Mouse (Mus musculus) forebrain, embryonic 11.5 days (tissue): ENCODE measurements at regions not wholly inside any gene's neighbourhood (a gene's known extent, or its start where the extent isn't known, plus 50 kb on each side); places are given as distances from the start of the nearest gene placed in this dataset.

ENCODE experiments used
- ATAC-seq: fragments of 200-750 bp; cut with Nextera tagmentation; replicated peaks from 2 replicates; pipeline ENCODE4 v1.8.0; 2017; ENCODE audit warnings: moderate TSS enrichment; ENCODE audit not compliant: low FRiP score
- DNase-seq: peaks from one replicate; pipeline ENCODE4 v3.0.0-alpha.2; 2017; ENCODE audit warnings: low spot score
- H3K27ac ChIP-seq: fragments of 300-500 bp; sonication (generic); 2 replicates; pipeline ENCODE4 v1.5.1; 2014; ENCODE audit warnings: low read depth, low read length
- H3K27me3 ChIP-seq: fragments of 300-500 bp; sonication (generic); 2 replicates; pipeline ENCODE4 v1.6.1; 2014; ENCODE audit warnings: mild to moderate bottlenecking, low read length, mixed read lengths; ENCODE audit not compliant: control insufficient read depth, insufficient read depth
- H3K36me3 ChIP-seq: fragments of 300-500 bp; sonication (generic); 2 replicates; pipeline ENCODE4 v1.6.1; 2014; ENCODE audit warnings: mild to moderate bottlenecking, low read length, moderate library complexity, mixed read lengths; ENCODE audit not compliant: control insufficient read depth, insufficient read depth
- H3K4me1 ChIP-seq: fragments of 300-500 bp; sonication (generic); replicated peaks from 2 replicates; pipeline ENCODE4 v1.6.1; 2014; ENCODE audit warnings: low read length, mixed read lengths; ENCODE audit not compliant: control insufficient read depth, insufficient read depth
- H3K4me2 ChIP-seq: fragments of 300-500 bp; sonication (generic); 2 replicates; pipeline ENCODE4 v1.6.1; 2014; ENCODE audit warnings: low read depth, mild to moderate bottlenecking, low read length, moderate library complexity, mixed read lengths; ENCODE audit not compliant: severe bottlenecking
- H3K4me3 ChIP-seq: fragments of 300-500 bp; sonication (generic); 2 replicates; pipeline ENCODE4 v1.5.1; 2014; ENCODE audit warnings: low read depth, low read length
- H3K9ac ChIP-seq: fragments of 300-500 bp; sonication (generic); 2 replicates; pipeline ENCODE4 v1.6.1; 2014; ENCODE audit warnings: low read length
- H3K9me3 ChIP-seq: fragments of 300-500 bp; sonication (generic); 2 replicates; pipeline ENCODE4 v1.6.1; 2016; ENCODE audit warnings: low read length, mixed read lengths; ENCODE audit not compliant: control insufficient read depth
- WGBS: fragments of 180-500 bp; shearing (Covaris S2); extraction: QIAGEN DNeasy Blood & Tissue Kit; methylation state at CpG from one replicate; pipeline ENCODE4 v1.1.7; 2014; 5-methylcytosine and 5-hydroxymethylcytosine counted together

DNA sequence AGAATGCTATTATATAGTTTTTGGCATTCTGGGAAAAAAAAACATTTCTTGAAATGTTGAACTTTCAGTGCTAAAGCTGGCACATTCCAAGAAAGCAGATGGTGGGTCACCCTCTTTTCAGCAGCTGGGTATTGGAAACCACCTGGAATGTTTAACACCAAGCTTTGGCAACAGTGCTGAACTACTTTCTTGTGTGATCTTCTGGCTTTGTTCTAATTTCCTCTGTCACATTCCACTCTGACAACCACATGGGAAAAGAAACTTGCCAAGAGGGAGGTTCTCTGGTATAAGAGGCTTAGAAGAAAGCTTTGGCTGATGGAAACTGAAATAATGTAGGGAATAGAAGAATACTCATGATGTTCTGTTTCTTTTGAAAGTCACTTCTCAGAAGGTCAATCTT, 920.4 kb upstream of the Tenm4 start:
- Histone ChIP-seq H3K4me3 (no peak overlapping the region), H3K9ac (no peak overlapping the region), H3K36me3 (no peaks in the 10 kb centered on the region), H3K27me3 (no peaks in the 10 kb centered on the region), H3K4me2 (no peak overlapping the region), H3K4me1 (no peaks in the 10 kb centered on the region), H3K27ac (no peak overlapping the region), H3K9me3 (no peaks in the 10 kb centered on the region)
- DNase-seq: no peak
- no peak for ATAC-seq

DNA sequence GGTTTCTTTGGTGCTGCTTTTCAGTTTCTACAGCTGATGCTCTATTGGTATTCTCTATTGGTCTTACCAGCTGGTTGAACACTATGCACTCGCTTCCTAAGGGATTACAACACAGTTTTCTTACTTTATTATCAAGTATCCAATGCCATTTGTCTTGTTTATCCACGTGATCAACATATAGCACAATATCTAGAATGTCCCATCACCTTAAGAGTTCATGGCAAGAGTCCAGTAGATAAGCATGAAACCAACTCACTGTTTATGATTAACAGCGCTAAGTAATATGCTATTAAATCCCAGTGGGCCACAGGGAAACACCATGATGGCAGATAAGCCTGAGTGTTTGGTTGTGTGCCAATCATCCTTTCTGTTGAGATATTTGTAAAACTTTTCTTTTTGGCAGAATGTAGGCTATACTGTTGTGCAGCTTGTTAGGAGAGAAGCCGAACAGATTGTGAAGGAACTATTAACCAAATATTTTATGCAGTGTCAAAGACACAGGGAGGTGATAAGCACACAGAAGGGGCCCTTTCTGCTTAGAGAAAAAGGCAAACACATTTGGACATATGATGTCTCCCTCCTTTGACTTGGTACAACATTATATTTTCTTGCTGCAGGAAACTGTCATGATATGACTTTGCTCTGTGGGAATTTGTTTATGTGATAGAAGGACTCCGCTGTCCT, 917.0 kb upstream of the Tenm4 start:
- no peak for DNase-seq
- ATAC-seq: no peak
- Histone ChIP-seq H3K27ac (no peak overlapping the region), H3K36me3 (no peaks in the 10 kb centered on the region), H3K27me3 (no peaks in the 10 kb centered on the region), H3K9me3 (no peaks in the 10 kb centered on the region), H3K4me1 (no peaks in the 10 kb centered on the region), H3K4me2 (no peak overlapping the region), H3K4me3 (no peak overlapping the region), H3K9ac (no peak overlapping the region)
- WGBS: 84% methylated on average over 5 of the region's 5 CpGs

DNA sequence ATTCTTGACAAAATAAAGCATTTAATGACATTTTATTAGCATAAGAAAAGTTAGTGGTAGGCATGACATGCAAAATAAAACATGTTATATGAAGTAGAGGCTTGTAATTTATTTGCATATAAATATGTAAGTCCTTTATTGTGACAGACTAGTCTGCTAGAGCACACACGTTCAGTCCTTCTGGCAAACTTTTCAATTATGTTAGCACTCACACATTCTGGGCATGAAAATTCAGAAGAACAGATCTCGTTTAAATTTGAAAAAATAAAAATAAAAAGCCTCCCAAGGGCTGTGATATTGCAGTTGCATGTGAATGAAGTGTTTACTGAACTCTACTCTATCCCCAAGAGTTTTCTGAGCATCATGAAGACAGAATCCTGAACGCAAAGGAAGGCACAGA, 916.1 kb upstream of the Tenm4 start:
- no peak for DNase-seq
- WGBS: 70% methylated on average over 3 of the region's 3 CpGs
- no peak for ATAC-seq
- Histone ChIP-seq H3K9me3 (no peaks in the 10 kb centered on the region), H3K27ac (no peak overlapping the region), H3K4me3 (no peak overlapping the region), H3K9ac (no peak overlapping the region), H3K4me2 (no peak overlapping the region), H3K27me3 (no peaks in the 10 kb centered on the region), H3K4me1 (no peaks in the 10 kb centered on the region), H3K36me3 (no peaks in the 10 kb centered on the region)

DNA sequence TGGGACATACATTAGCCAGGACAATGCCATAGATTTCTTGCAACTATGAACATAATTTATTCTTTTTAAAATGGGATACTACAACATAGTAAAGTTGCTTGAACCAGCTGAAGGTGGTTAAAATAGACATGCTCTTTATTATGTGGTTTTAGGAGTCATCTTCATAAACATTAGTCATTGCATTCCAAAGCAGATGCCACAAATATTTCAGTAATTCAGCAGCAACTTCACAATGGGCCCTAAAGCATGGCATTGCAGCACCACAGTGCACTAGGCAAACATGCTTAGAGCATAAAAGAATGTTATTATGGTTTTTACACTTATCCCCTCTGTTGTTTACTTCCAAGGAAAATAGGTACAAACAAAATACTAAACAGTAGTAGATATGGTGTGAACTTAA, 915.3 kb upstream of the Tenm4 start:
- no peak overlapping the region for H3K9ac ChIP-seq
- no peak for DNase-seq
- no peak overlapping the region for H3K27ac ChIP-seq
- no peak for ATAC-seq
- H3K9me3 ChIP-seq: no peaks in the 10 kb centered on the region
- no peaks in the 10 kb centered on the region for H3K4me1 ChIP-seq
- no peaks in the 10 kb centered on the region for H3K27me3 ChIP-seq
- H3K4me2 ChIP-seq: no peak overlapping the region
- H3K36me3 ChIP-seq: no peaks in the 10 kb centered on the region
- H3K4me3 ChIP-seq: no peak overlapping the region

DNA sequence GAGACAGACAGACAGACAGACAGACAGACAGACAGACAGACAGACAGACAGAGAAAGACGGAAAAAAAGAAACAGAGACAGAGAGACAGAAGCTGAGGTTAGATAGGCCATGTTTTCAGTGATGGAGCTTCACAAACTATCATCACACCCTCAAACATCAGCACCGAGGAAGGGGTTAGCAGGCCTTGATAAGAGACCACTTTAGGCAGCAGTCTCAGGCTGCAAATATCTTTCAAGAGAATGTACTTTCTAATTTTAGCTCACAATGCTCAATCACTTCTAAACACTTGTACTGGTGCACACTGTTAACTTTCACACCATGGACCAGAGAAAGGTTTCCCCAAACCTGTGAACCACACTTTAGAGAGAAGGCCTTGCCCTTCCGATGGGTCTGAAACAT, 908.1 kb upstream of the Tenm4 start:
- DNase-seq: no peak
- H3K9me3 ChIP-seq: no peaks in the 10 kb centered on the region
- H3K36me3 ChIP-seq: no peaks in the 10 kb centered on the region
- H3K4me1 ChIP-seq: no peaks in the 10 kb centered on the region
- no peak overlapping the region for H3K4me3 ChIP-seq
- H3K27ac ChIP-seq: no peak overlapping the region
- H3K4me2 ChIP-seq: no peak overlapping the region
- no peaks in the 10 kb centered on the region for H3K27me3 ChIP-seq
- WGBS: 92% methylated on average over 3 of the region's 3 CpGs
- no peak overlapping the region for H3K9ac ChIP-seq
- ATAC-seq: no peak

DNA sequence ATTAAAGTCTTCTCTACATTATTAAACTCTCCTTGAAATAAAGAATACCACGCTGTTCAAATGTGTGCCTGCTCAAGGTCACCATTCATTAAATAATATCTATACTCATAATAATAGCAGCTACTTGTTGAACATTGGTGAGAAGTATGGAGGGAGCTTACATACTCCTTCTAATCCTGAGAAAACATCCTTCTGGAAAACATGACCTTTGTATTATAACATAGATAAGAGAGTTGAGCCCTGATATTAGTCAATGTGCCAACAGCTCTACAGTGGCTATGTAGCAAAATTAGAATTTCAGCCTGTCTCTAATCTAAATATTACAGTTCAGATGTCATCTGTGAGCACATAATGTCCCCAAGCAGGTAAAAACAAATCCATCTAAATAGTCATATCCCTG, 893.8 kb upstream of the Tenm4 start:
- Histone ChIP-seq H3K27me3 (no peaks in the 10 kb centered on the region), H3K36me3 (no peaks in the 10 kb centered on the region), H3K9ac (no peak overlapping the region), H3K4me1 (no peaks in the 10 kb centered on the region), H3K4me3 (no peak overlapping the region), H3K27ac (no peak overlapping the region), H3K9me3 (no peaks in the 10 kb centered on the region), H3K4me2 (no peak overlapping the region)
- 93% methylated on average over 1 of the region's 1 CpGs for WGBS
- DNase-seq: no peak
- no peak for ATAC-seq

DNA sequence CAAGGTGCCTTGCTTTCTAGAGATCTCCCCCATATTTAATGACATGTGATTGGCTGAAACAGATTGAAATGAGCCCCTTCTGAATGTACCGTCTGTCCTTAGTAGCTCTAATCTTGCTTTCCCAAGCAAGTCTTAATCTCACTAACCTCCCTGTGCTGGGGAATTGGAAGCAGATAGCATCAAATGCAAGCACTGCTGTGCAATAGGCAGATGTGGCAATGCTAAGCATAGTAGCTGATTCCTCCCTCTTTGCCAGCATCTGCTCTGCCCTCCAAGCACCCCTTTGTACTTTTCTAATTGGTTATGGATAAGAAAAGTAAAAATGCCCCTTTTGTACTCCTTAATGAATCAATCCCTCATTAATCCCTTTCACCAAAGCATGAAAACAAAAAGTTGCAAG, 857.4 kb upstream of the Tenm4 start:
- Histone ChIP-seq H3K9me3 (no peaks in the 10 kb centered on the region), H3K9ac (no peak overlapping the region), H3K27me3 (no peaks in the 10 kb centered on the region), H3K4me2 (no peak overlapping the region), H3K4me3 (no peak overlapping the region), H3K27ac (no peak overlapping the region), H3K36me3 (no peaks in the 10 kb centered on the region), H3K4me1 (no peaks in the 10 kb centered on the region)
- WGBS: 33% methylated on average over 1 of the region's 1 CpGs
- DNase-seq (no peak), ATAC-seq (peak; percentile 49; the same call in 1 of the 2 replicates)

DNA sequence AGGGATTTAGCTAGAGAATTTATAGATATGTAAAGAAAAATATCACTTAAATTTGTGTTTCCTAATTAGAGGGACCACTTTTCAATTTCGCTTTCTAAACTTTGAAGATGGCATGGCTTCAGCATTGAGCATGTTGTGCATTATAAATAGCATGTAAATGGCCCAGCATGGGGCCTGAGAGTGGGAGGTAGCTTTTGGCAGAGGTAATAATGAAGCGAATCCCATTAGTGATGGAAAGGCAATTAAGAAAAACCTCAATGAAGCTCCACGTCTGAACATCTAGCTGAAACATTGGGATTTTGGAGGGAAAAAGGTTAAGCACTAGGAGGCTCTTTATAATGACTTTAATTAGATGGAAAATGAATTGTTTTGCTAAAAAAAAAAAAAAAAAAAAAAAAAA, 848.0 kb upstream of the Tenm4 start:
- DNase-seq (peak; percentile 53), ATAC-seq (peak; percentile 63)
- no peak overlapping the region for H3K4me2 ChIP-seq
- no peaks in the 10 kb centered on the region for H3K36me3 ChIP-seq
- H3K9me3 ChIP-seq: no peaks in the 10 kb centered on the region
- no peaks in the 10 kb centered on the region for H3K4me1 ChIP-seq
- H3K4me3 ChIP-seq: no peak overlapping the region
- no peak overlapping the region for H3K9ac ChIP-seq
- peaks cover 7% of the 10 kb centered on the region for H3K27me3 ChIP-seq
- H3K27ac ChIP-seq: no peak overlapping the region
- 26% methylated on average over 3 of the region's 3 CpGs for WGBS

DNA sequence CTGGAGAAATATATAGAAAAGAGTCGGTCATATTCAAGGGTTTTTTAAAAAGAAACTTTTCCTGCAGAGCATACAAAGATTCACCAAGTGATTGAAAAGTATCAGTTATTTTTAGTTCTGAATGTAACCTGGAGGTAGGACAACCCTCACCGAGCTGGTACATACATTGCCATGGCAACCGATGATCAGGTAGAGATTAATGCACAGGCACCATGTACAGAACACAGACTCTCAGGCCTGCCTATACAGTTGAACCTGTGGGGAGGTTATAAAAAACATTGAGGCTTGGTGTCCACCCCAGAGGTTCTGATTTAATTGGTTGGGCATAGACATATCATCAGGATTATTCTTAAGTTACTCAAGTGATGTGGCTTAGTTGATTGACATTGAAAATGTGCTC, 846.1 kb upstream of the Tenm4 start:
- Histone ChIP-seq H3K4me3 (no peak overlapping the region), H3K9ac (no peak overlapping the region), H3K36me3 (no peaks in the 10 kb centered on the region), H3K4me1 (no peaks in the 10 kb centered on the region), H3K27me3 (peaks cover 7% of the 10 kb centered on the region), H3K9me3 (no peaks in the 10 kb centered on the region), H3K4me2 (no peak overlapping the region), H3K27ac (no peak overlapping the region)
- 95% methylated on average over 3 of the region's 3 CpGs for WGBS
- ATAC-seq (no peak), DNase-seq (no peak)
